Mouse (Mus musculus) thymus, postnatal 36 days (tissue): ENCODE data around the gene Cacng6.
A peak's percentile ranks its signal among the peaks of the same experiment; 100 is the strongest.
"Not testable (repeated sequence)": the region's sequence is repeated elsewhere in the genome, so short reads cannot be mapped to it uniquely, and the experiment has no call there.

Source experiments
- DNase-seq, 2 experiments: peaks; one replicate each; pipeline ENCODE4 v3.0.0; 2022; ENCODE audit warnings: mixed read lengths in 2 of 2

Cacng6 gene

GRCm38 (mm10) chr7:3423895-3424294, at the start of gene Cacng6:
TSS of gene Cacng6 (plus strand) at chr7:3424195.
- no peak for DNase-seq

- DNase-seq: peak; percentile 23 to 26
Observed at GRCm38 (mm10) chr7:3376831-3377230, 47.2 kb upstream of the Cacng6 start.

GRCm38 (mm10) chr7:3382123-3382522, 41.9 kb upstream of the Cacng6 start:
- DNase-seq: no peak

GRCm38 (mm10) chr7:3384807-3385319, 39.1 kb upstream of the Cacng6 start:
- DNase-seq: no peak

GRCm38 (mm10) chr7:3386036-3386730, 37.8 kb upstream of the Cacng6 start:
- DNase-seq: no peak

- DNase-seq: no peak
Observed at GRCm38 (mm10) chr7:3387761-3388160, 36.2 kb upstream of the Cacng6 start.

- no peak for DNase-seq
Observed at GRCm38 (mm10) chr7:3388885-3389284, 35.1 kb upstream of the Cacng6 start.

- peak; percentile 22 to 46 for DNase-seq
Observed at GRCm38 (mm10) chr7:3389444-3390412, 34.3 kb upstream of the Cacng6 start.

- DNase-seq: no peak
Observed at GRCm38 (mm10) chr7:3390413-3391080, 33.4 kb upstream of the Cacng6 start, which contains the start of gene Cacng8. TSS of gene Cacng8 (plus strand) at chr7:3390683.

GRCm38 (mm10) chr7:3391081-3391451, 32.9 kb upstream of the Cacng6 start:
- DNase-seq: no peak

- no peak for DNase-seq
Observed at GRCm38 (mm10) chr7:3391809-3392208, 32.2 kb upstream of the Cacng6 start.

- DNase-seq: no peak
Observed at GRCm38 (mm10) chr7:3397355-3397754, 26.6 kb upstream of the Cacng6 start.

- peak in 1 of 2 experiments; percentile 23 for DNase-seq
Observed at GRCm38 (mm10) chr7:3397797-3398196, 26.2 kb upstream of the Cacng6 start.

- DNase-seq: not testable (repeated sequence)
Observed at GRCm38 (mm10) chr7:3398363-3398762, 25.6 kb upstream of the Cacng6 start.

GRCm38 (mm10) chr7:3399937-3400336, 24.1 kb upstream of the Cacng6 start:
- no peak for DNase-seq

- DNase-seq: no peak
Observed at GRCm38 (mm10) chr7:3409729-3410520, 14.1 kb upstream of the Cacng6 start.

- DNase-seq: no peak
Observed at GRCm38 (mm10) chr7:3411160-3411941, 12.6 kb upstream of the Cacng6 start.

GRCm38 (mm10) chr7:3412036-3412435, 12.0 kb upstream of the Cacng6 start:
- peak; percentile 55 to 62 for DNase-seq

- DNase-seq: no peak
Observed at GRCm38 (mm10) chr7:3414888-3415287, 9.1 kb upstream of the Cacng6 start.

GRCm38 (mm10) chr7:3415378-3415777, 8.6 kb upstream of the Cacng6 start:
- DNase-seq: peak; percentile 60 to 72

GRCm38 (mm10) chr7:3419941-3420340, 4.1 kb upstream of the Cacng6 start:
- peak; percentile 31 to 51 for DNase-seq
